Mouse (Mus musculus) kidney, embryonic 14.5 days (tissue): Measurements from ENCODE around the gene Gm10271. TPM values are rescaled to one million over a fixed set of nuclear protein-coding genes. Genes with fewer than 3 reads are reported as not detected.

Experiments
- ATAC-seq: fragments of 200-750 bp; cut with Nextera tagmentation; 2 replicates; pipeline ENCODE4 v1.8.0; 2017; ENCODE audit warnings: moderate number of reproducible peaks, mild to moderate bottlenecking, moderate TSS enrichment, moderate library complexity; ENCODE audit not compliant: low FRiP score, low TSS enrichment
- H3K27ac ChIP-seq: fragments of 300-500 bp; sonication (generic); 2 replicates; pipeline ENCODE4 v1.5.1; 2014; ENCODE audit warnings: low read depth, mild to moderate bottlenecking, low read length, moderate library complexity, mixed read lengths
- H3K27me3 ChIP-seq: fragments of 300-500 bp; sonication (generic); 2 replicates; pipeline ENCODE4 v1.6.1; 2014; ENCODE audit warnings: mild to moderate bottlenecking, low read length; ENCODE audit not compliant: control insufficient read depth, insufficient read depth
- H3K36me3 ChIP-seq: fragments of 300-500 bp; sonication (generic); 2 replicates; pipeline ENCODE4 v1.6.1; 2014; ENCODE audit warnings: low read length, mixed read lengths; ENCODE audit not compliant: control insufficient read depth, insufficient read depth
- H3K4me1 ChIP-seq: fragments of 300-500 bp; sonication (generic); 2 replicates; pipeline ENCODE4 v1.6.1; 2014; ENCODE audit warnings: low read length, mixed read lengths; ENCODE audit not compliant: control insufficient read depth, insufficient read depth
- H3K4me2 ChIP-seq: fragments of 300-500 bp; sonication (generic); replicated peaks from 2 replicates; pipeline ENCODE4 v1.6.1; 2014; ENCODE audit warnings: low read depth, mild to moderate bottlenecking, low read length
- H3K4me3 ChIP-seq: fragments of 300-500 bp; sonication (generic); 2 replicates; pipeline ENCODE4 v1.5.1; 2014; ENCODE audit warnings: mild to moderate bottlenecking, low read length
- H3K9ac ChIP-seq: fragments of 300-500 bp; sonication (generic); 2 replicates; pipeline ENCODE4 v1.6.1; 2014; ENCODE audit warnings: low read depth, mild to moderate bottlenecking, low read length, moderate library complexity
- H3K9me3 ChIP-seq: fragments of 300-500 bp; sonication (generic); 2 replicates; pipeline ENCODE4 v1.6.1; 2016; ENCODE audit warnings: low read length; ENCODE audit not compliant: control insufficient read depth
- WGBS: fragments of 180-500 bp; shearing (Covaris S2); extraction: QIAGEN DNeasy Blood & Tissue Kit; methylation state at CpG from one replicate; pipeline ENCODE4 v1.1.7; 2014; 5-methylcytosine and 5-hydroxymethylcytosine counted together
- polyA plus RNA-seq: library from polyadenylated mRNA; unstranded; fragments of >200 nt; fragmentation: Nextera tagmentation; extraction: Ambion mirVana; gene quantifications from 2 replicates; pipeline ENCODE4 v1.2.1, GENCODE M21; 2014

Gm10271 gene
- polyA plus RNA-seq, 1 experiment from 2014 or later, result not detected

GRCm38 (mm10) chr10:116921416-116921815 lies 51.0 kb downstream of the Gm10271 start:
- Histone ChIP-seq H3K4me3 (no peak overlapping the region), H3K4me2 (no peak overlapping the region), H3K27me3 (no peaks in the 10 kb centered on the region), H3K4me1 (no peaks in the 10 kb centered on the region), H3K9me3 (no peaks in the 10 kb centered on the region), H3K36me3 (peaks cover 54% of the 10 kb centered on the region), H3K27ac (no peak overlapping the region), H3K9ac (no peak overlapping the region)
- 80% methylated on average over 15 of the region's 15 CpGs for WGBS
- no peak for ATAC-seq

- H3K4me3 ChIP-seq, result no peak overlapping the region
- H3K4me2 ChIP-seq, result no peak overlapping the region
- H3K36me3 ChIP-seq, result peaks cover 46% of the 10 kb centered on the region
- WGBS, result 93% methylated on average over 8 of the region's 8 CpGs
- H3K4me1 ChIP-seq, result no peaks in the 10 kb centered on the region
- no peaks in the 10 kb centered on the region for H3K9me3 ChIP-seq
- no peak overlapping the region for H3K27ac ChIP-seq
- no peaks in the 10 kb centered on the region for H3K27me3 ChIP-seq
- H3K9ac ChIP-seq, result no peak overlapping the region
- no peak for ATAC-seq
Measured at GRCm38 (mm10) chr10:116920641-116921040, 51.8 kb downstream of the Gm10271 start.

DNA sequence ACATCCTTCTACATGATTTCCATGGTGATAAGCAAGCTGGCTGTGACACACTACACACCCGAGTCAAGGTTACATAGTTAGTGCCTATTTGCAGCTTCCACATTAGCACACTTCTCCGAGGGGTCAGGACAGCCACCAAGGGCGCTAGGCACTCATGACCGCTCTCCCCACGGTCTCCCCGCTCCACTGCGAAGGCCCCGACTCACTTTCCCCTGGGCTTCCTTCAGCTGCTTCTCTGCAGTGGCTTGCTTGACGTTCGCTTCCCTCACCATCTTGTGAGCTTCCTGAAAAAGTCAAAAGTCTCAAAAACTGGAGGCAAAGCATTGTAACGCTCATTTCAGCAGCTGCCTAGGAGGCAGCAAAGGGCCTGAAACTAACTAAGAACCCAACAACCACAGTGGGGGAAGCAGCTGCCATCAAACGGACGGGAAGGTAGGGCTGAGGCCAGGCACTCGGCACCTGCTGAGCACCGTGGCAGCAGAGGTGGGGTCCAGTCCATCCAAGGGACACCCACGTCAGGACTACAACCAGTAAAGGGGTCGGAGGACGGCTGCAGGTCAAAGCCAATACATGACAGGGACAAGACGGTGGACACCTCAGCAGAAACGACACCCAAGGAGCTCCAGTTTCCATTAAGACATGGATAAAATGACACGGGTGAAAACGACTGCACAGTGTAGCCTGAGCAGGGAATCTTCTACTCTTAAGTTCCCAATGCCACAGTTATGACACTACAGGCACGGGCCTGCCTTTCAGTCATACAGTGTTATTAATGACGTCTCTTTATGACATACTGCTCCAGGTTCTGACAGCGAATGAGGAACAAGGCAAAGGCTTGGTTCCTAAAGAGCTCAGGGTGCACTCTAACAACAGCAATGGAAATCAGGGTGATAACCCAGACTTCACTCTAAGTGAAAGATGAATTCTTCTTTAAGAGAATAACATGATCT lies 52.8 kb downstream of the Gm10271 start:
- WGBS, result 89% methylated on average over 25 of the region's 25 CpGs

DNA sequence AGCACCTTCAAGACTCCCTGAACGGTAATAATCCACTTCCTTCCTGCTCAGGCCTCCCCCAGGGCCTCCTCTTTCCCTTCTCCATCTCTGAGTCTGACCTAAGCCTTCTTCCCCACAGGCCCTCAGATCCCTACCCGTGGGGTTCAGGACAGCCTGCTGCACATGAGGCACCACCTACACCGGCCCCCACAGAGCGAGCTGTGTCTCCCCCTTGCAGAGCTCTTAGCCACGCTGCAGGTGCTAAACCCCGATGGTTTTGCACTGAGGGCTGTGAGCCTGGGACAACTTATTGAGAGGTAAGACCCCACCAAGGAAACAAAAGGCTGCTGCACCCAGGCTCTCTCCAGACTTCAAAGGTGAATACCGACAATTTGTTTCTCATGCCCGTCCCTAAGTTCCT lies 55.8 kb downstream of the Gm10271 start:
- H3K36me3 ChIP-seq, result peaks cover 45% of the 10 kb centered on the region

More for the DNA sequence above, 52.8 kb downstream of the Gm10271 start:
- Histone ChIP-seq H3K4me1 (no peaks in the 10 kb centered on the region), H3K27ac (no peak overlapping the region), H3K9ac (no peak overlapping the region), H3K4me2 (no peak overlapping the region), H3K27me3 (no peaks in the 10 kb centered on the region), H3K36me3 (peaks cover 45% of the 10 kb centered on the region), H3K4me3 (no peak overlapping the region), H3K9me3 (no peaks in the 10 kb centered on the region)
- no peak for ATAC-seq

GRCm38 (mm10) chr10:116915286-116915685 lies 57.1 kb downstream of the Gm10271 start:
- Histone ChIP-seq H3K36me3 (peaks cover 48% of the 10 kb centered on the region), H3K27ac (no peak overlapping the region), H3K27me3 (no peaks in the 10 kb centered on the region), H3K9me3 (no peaks in the 10 kb centered on the region), H3K4me1 (no peaks in the 10 kb centered on the region), H3K4me2 (no peak overlapping the region), H3K4me3 (no peak overlapping the region), H3K9ac (no peak overlapping the region)
- 93% methylated on average over 8 of the region's 8 CpGs for WGBS
- no peak for ATAC-seq

More for the DNA sequence above, 55.8 kb downstream of the Gm10271 start:
- 65% methylated on average over 8 of the region's 8 CpGs for WGBS
- Histone ChIP-seq H3K9me3 (no peaks in the 10 kb centered on the region), H3K9ac (no peak overlapping the region), H3K4me1 (no peaks in the 10 kb centered on the region), H3K4me3 (no peak overlapping the region), H3K27ac (no peak overlapping the region), H3K27me3 (no peaks in the 10 kb centered on the region), H3K4me2 (no peak overlapping the region)
- ATAC-seq, result no peak

GRCm38 (mm10) chr10:116914586-116914985 lies 57.8 kb downstream of the Gm10271 start:
- no peaks in the 10 kb centered on the region for H3K9me3 ChIP-seq
- no peak for ATAC-seq
- no peak overlapping the region for H3K4me3 ChIP-seq
- H3K27ac ChIP-seq, result no peak overlapping the region
- H3K4me1 ChIP-seq, result no peaks in the 10 kb centered on the region
- H3K27me3 ChIP-seq, result no peaks in the 10 kb centered on the region
- peaks cover 54% of the 10 kb centered on the region for H3K36me3 ChIP-seq
- 87% methylated on average over 9 of the region's 9 CpGs for WGBS
- no peak overlapping the region for H3K4me2 ChIP-seq
- H3K9ac ChIP-seq, result no peak overlapping the region

GRCm38 (mm10) chr10:116913647-116914273 lies 58.6 kb downstream of the Gm10271 start:
- ATAC-seq, result no peak

DNA sequence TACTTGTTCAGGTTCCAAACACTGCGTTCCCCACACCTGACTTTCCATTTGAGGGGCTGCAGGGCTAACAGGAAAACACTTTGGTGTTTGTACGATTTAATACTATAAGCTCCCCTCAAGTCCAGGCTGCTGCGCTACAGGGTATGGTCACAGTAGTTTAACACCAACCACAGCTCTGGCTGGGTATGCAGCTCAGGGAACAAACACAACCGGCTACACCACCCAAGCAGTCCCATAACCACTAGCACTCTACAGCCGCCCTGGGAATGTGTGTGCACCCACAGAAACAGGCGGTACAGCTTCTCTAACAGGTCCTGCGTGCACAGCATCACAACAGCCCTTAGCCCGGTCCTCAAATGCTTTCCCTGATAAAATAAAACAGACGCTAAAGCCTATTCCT lies 59.6 kb downstream of the Gm10271 start:
- WGBS, result 92% methylated on average over 9 of the region's 9 CpGs
- no peak for ATAC-seq
- Histone ChIP-seq H3K27me3 (no peaks in the 10 kb centered on the region), H3K9me3 (no peaks in the 10 kb centered on the region), H3K36me3 (peaks cover 58% of the 10 kb centered on the region), H3K4me3 (no peak overlapping the region), H3K27ac (no peak overlapping the region), H3K4me1 (no peaks in the 10 kb centered on the region), H3K4me2 (no peak overlapping the region), H3K9ac (no peak overlapping the region)

More at GRCm38 (mm10) chr10:116913647-116914273, 58.6 kb downstream of the Gm10271 start:
- Histone ChIP-seq H3K4me1 (no peaks in the 10 kb centered on the region), H3K4me2 (no peak overlapping the region), H3K4me3 (no peak overlapping the region), H3K36me3 (peaks cover 55% of the 10 kb centered on the region), H3K9ac (no peak overlapping the region), H3K27me3 (no peaks in the 10 kb centered on the region), H3K9me3 (no peaks in the 10 kb centered on the region), H3K27ac (no peak overlapping the region)
- 86% methylated on average over 17 of the region's 17 CpGs for WGBS
